Mouse (Mus musculus) C2C12 (cell line): ENCODE results near the gene Cbfa2t3.

ENCODE experiments used
- CEBPB ChIP-seq: IDR thresholded peaks from one replicate; pipeline ENCODE4 v1.6.1; 2011; ENCODE audit warnings: low read depth, mild to moderate bottlenecking, control low read depth, moderate library complexity
- CTCF ChIP-seq: IDR thresholded peaks from one replicate; pipeline ENCODE4 v1.5.1; 2011; ENCODE audit not compliant: control insufficient read depth, insufficient read depth, insufficient read length
- FOSL1 ChIP-seq: IDR thresholded peaks from one replicate; pipeline ENCODE4 v1.8.0; 2011; ENCODE audit warnings: mild to moderate bottlenecking, low read length; ENCODE audit not compliant: poor library complexity, insufficient read depth, severe bottlenecking
- MAX ChIP-seq: IDR thresholded peaks from one replicate; pipeline ENCODE4 v1.6.1; 2011; ENCODE audit warnings: mild to moderate bottlenecking, control low read depth
- MYOD1 ChIP-seq: IDR thresholded peaks from one replicate; pipeline ENCODE4 v1.6.1; 2011; ENCODE audit warnings: low read depth; ENCODE audit not compliant: control insufficient read depth, insufficient read length
- MYOG ChIP-seq: IDR thresholded peaks from one replicate; pipeline ENCODE4 v1.6.1; 2011; ENCODE audit not compliant: control insufficient read depth, insufficient read length; ENCODE audit errors: extremely low read depth
- USF1 ChIP-seq: IDR thresholded peaks from one replicate; pipeline ENCODE4 v1.6.1; 2011; ENCODE audit warnings: low read depth, mild to moderate bottlenecking, control low read depth, moderate library complexity

GRCm38 (mm10) chr8:122671894-122672293 is 27.0 kb downstream of the Cbfa2t3 start:
- TF ChIP-seq CTCF, result no peak
- no peak for TF ChIP-seq MAX
- no peak for TF ChIP-seq MYOD1
- no peak for TF ChIP-seq USF1
- no peak for TF ChIP-seq CEBPB
- no peak for TF ChIP-seq MYOG
- TF ChIP-seq FOSL1, result no peak
